Mouse (Mus musculus): ENCODE measurements around the gene Crispld2. TPM values are rescaled to one million over a fixed set of nuclear protein-coding genes. Genes with fewer than 3 reads are reported as not detected.

The Crispld2 gene
- polyA plus RNA-seq, 1 experiment from 2014 or later = 4.6 TPM

DNA sequence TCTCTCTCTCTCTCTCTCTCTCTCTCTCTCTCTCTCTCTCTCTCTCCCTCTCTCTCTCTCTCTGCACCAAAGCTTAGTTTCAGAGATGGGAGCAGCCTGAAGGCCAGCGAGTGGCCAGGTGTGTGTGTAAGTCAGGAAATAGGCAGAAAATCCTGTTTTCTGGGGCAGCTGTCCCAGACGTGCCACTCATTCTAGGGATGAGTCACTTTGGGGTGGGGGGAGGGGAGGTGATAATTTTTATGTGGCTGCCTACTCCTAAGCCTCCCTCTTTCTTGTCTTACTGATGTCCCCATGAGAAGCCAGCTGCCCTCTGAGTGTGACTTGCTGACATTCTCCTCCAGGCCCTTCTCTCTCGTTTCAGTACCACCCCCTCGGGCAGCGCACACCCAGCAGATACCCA lies 6.1 kb upstream of the Crispld2 start:
- no peak overlapping the region for H3K27ac ChIP-seq (ENCODE audit: low read depth, low read length)
- 76% methylated on average over 5 of the region's 5 CpGs for WGBS
- no peak for ATAC-seq (ENCODE audit: insufficient read depth, low FRiP score, low TSS enrichment)

DNA sequence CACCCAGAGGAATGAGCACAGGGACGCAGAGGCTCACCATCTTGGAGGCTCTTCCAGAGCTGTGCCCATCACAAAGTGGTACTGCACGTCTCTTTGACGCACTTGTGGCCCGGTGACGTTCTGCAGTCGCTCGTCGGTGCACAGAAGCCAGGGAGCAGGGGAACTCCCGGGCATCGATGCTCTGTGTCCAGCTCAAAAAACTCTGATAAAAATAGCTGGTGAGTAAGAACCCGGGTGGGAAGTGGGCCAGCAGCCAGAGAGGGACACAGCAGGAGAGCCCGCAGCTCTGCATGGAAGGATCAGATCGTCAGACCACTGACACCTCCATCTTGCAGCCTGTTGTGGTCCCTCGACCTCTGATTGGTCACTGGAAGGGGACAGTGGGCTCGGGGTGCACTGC lies 4.2 kb upstream of the Crispld2 start:
- Histone ChIP-seq H3K9ac (ENCODE audit: low read length) (no peak overlapping the region), H3K27me3 (ENCODE audit: control insufficient read depth, insufficient read depth, low read length) (peaks cover 9% of the 10 kb centered on the region), H3K4me3 (ENCODE audit: low read depth, low read length) (no peak overlapping the region), H3K36me3 (ENCODE audit: control insufficient read depth, insufficient read depth, low read length) (no peaks in the 10 kb centered on the region), H3K4me2 (ENCODE audit: low read depth) (no peak overlapping the region), H3K9me3 (ENCODE audit: control insufficient read depth, low read length) (no peaks in the 10 kb centered on the region), H3K27ac (ENCODE audit: low read depth, low read length) (no peak overlapping the region), H3K4me1 (ENCODE audit: control insufficient read depth, insufficient read depth, low read length) (no peaks in the 10 kb centered on the region)
- WGBS = 83% methylated on average over 15 of the region's 15 CpGs
- DNase-seq (ENCODE audit: low spot score) (no peak), ATAC-seq (ENCODE audit: insufficient read depth, low FRiP score, low TSS enrichment) (no peak)

More for the DNA sequence above, 6.1 kb upstream of the Crispld2 start:
- no peak overlapping the region for H3K4me3 ChIP-seq (ENCODE audit: low read depth, low read length)
- H3K9me3 ChIP-seq (ENCODE audit: control insufficient read depth, low read length) = no peaks in the 10 kb centered on the region
- H3K9ac ChIP-seq (ENCODE audit: low read length) = no peak overlapping the region
- H3K4me2 ChIP-seq (ENCODE audit: low read depth) = no peak overlapping the region
- no peaks in the 10 kb centered on the region for H3K36me3 ChIP-seq (ENCODE audit: control insufficient read depth, insufficient read depth, low read length)
- no peaks in the 10 kb centered on the region for H3K27me3 ChIP-seq (ENCODE audit: control insufficient read depth, insufficient read depth, low read length)
- no peak for DNase-seq (ENCODE audit: low spot score)
- no peaks in the 10 kb centered on the region for H3K4me1 ChIP-seq (ENCODE audit: control insufficient read depth, insufficient read depth, low read length)

DNA sequence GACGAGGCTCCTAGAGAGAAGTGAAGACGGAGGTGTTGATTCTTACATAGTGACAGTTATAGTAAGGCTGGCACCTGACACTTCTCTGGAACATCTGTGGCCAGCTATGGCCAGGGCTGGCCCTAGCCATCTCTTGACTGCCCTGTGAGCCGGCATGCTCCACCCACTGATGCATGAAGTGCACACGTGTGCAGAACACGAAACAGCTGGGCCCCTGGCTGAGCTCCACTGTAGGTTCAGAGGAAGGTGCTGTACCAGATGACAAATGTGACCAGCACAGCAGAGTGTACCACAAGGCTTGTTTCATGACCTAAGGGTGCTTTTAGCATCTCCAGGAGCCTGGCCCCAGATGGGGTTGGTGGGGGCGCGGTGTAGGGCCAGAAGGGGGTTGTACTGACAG lies 1.9 kb downstream of the Crispld2 start:
- Histone ChIP-seq H3K27ac (ENCODE audit: low read depth, low read length) (no peak overlapping the region), H3K9me3 (ENCODE audit: control insufficient read depth, low read length) (no peaks in the 10 kb centered on the region), H3K4me2 (ENCODE audit: low read depth) (no peak overlapping the region), H3K27me3 (ENCODE audit: control insufficient read depth, insufficient read depth, low read length) (peaks cover 13% of the 10 kb centered on the region), H3K9ac (ENCODE audit: low read length) (no peak overlapping the region), H3K4me1 (ENCODE audit: control insufficient read depth, insufficient read depth, low read length) (peaks cover 12% of the 10 kb centered on the region), H3K36me3 (ENCODE audit: control insufficient read depth, insufficient read depth, low read length) (no peaks in the 10 kb centered on the region), H3K4me3 (ENCODE audit: low read depth, low read length) (no peak overlapping the region)
- 52% methylated on average over 7 of the region's 7 CpGs for WGBS
- no peak for ATAC-seq (ENCODE audit: insufficient read depth, low FRiP score, low TSS enrichment)
- no peak for DNase-seq (ENCODE audit: low spot score)

DNA sequence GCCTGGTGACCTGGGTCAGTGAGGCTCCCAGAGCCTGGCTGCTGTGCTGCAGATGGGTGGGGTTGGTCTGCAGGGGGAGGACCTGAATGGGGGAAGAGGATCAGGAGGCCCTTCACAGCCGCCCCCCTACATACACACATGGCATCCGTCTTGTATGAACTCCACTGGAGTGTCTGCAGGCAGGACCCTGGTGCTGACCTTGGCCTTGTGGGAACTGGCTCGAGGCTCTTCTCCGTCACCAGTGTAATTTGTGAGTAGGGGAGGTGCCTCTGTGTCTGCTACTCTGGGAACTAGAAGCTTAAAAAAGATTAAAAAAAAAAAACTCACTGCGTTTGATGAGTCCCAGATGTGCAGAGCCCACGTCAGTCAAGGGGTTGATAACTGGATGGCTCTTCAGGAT lies 2.3 kb downstream of the Crispld2 start:
- H3K4me1 ChIP-seq (ENCODE audit: control insufficient read depth, insufficient read depth, low read length) = peaks cover 12% of the 10 kb centered on the region
- 43% methylated on average over 6 of the region's 6 CpGs for WGBS
- DNase-seq (ENCODE audit: low spot score) = no peak
- peaks cover 13% of the 10 kb centered on the region for H3K27me3 ChIP-seq (ENCODE audit: control insufficient read depth, insufficient read depth, low read length)
- ATAC-seq (ENCODE audit: insufficient read depth, low FRiP score, low TSS enrichment) = no peak
- H3K4me3 ChIP-seq (ENCODE audit: low read depth, low read length) = no peak overlapping the region
- no peak overlapping the region for H3K4me2 ChIP-seq (ENCODE audit: low read depth)
- no peak overlapping the region for H3K9ac ChIP-seq (ENCODE audit: low read length)
- no peaks in the 10 kb centered on the region for H3K36me3 ChIP-seq (ENCODE audit: control insufficient read depth, insufficient read depth, low read length)
- no peaks in the 10 kb centered on the region for H3K9me3 ChIP-seq (ENCODE audit: control insufficient read depth, low read length)
- H3K27ac ChIP-seq (ENCODE audit: low read depth, low read length) = no peak overlapping the region

DNA sequence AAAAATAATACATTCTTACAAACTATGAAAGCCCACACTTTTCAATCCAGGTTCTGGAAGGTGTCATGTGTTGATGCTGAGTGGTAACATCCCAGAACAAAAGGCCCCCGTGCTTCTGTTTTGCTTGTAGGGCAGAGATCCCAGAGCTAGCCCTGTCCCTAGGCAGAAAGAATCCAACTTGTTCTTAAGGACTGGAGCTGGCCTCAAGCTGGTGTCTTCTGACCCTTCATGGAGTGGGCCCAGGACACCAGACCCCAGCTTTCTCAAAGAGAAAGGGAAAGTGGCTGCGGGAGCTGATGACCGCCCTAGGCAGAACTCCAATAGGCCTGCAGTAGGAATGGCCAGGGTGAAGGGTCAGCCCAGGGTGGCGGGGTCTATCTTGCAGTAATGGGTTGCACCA lies 5.0 kb downstream of the Crispld2 start:
- Histone ChIP-seq H3K27me3 (ENCODE audit: control insufficient read depth, insufficient read depth, low read length) (peaks cover 8% of the 10 kb centered on the region), H3K27ac (ENCODE audit: low read depth, low read length) (no peak overlapping the region), H3K4me2 (ENCODE audit: low read depth) (no peak overlapping the region), H3K9ac (ENCODE audit: low read length) (no peak overlapping the region), H3K36me3 (ENCODE audit: control insufficient read depth, insufficient read depth, low read length) (no peaks in the 10 kb centered on the region), H3K4me1 (ENCODE audit: control insufficient read depth, insufficient read depth, low read length) (peaks cover 12% of the 10 kb centered on the region), H3K9me3 (ENCODE audit: control insufficient read depth, low read length) (no peaks in the 10 kb centered on the region), H3K4me3 (ENCODE audit: low read depth, low read length) (no peak overlapping the region)
- WGBS = 83% methylated on average over 4 of the region's 4 CpGs
- no peak for DNase-seq (ENCODE audit: low spot score)
- ATAC-seq (ENCODE audit: insufficient read depth, low FRiP score, low TSS enrichment) = no peak

DNA sequence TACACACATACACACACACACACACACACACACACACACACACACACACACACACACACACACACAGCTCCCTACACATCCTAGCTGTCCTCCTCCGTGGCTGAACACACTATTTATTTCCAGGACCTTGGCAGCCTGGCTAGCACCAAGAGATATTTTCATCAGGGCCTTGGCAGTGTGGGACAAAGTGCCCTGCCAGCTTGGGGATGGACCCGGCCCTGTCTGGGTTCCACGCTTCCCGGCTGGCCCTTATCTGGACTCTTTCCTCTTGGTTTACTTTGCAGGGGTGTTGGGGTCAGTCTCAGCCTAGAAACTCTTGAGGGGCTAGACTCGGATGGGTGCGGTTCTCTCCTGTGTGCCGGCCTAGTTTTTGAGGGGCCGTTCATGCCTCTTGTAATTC lies 8.2 kb downstream of the Crispld2 start:
- no peak overlapping the region for H3K9ac ChIP-seq (ENCODE audit: low read length)

DNA sequence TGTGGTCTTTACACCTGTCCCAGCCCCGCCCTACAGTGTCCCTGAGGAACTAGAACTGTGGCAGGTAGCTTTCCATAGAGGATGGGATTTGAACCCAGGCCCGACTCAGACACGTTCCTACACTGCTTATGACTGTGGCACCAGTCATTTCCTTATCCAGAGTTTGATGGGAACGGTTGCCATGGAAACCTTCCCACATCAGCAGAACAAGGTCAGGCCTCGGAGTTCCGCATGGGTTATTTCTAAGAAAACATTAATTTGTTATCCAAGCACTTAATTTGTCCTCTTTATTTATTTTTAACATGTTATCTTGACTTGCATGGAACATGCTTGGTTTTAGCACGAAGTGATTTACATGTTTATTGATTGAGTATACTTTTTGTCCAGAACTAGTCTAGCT lies 9.5 kb downstream of the Crispld2 start:
- H3K9me3 ChIP-seq (ENCODE audit: control insufficient read depth, low read length) = no peaks in the 10 kb centered on the region
- no peak overlapping the region for H3K27ac ChIP-seq (ENCODE audit: low read depth, low read length)
- DNase-seq (ENCODE audit: low spot score) = no peak
- H3K27me3 ChIP-seq (ENCODE audit: control insufficient read depth, insufficient read depth, low read length) = no peaks in the 10 kb centered on the region
- no peak overlapping the region for H3K9ac ChIP-seq (ENCODE audit: low read length)
- no peak for ATAC-seq (ENCODE audit: insufficient read depth, low FRiP score, low TSS enrichment)
- H3K36me3 ChIP-seq (ENCODE audit: control insufficient read depth, insufficient read depth, low read length) = no peaks in the 10 kb centered on the region
- 68% methylated on average over 7 of the region's 7 CpGs for WGBS
- H3K4me1 ChIP-seq (ENCODE audit: control insufficient read depth, insufficient read depth, low read length) = 0 out of 2 replicates have a peak, but pooled peaks cover 3% of the 10 kb centered on the region
- H3K4me3 ChIP-seq (ENCODE audit: low read depth, low read length) = no peak overlapping the region
- H3K4me2 ChIP-seq (ENCODE audit: low read depth) = no peak overlapping the region

More for the DNA sequence above, 8.2 kb downstream of the Crispld2 start:
- Histone ChIP-seq H3K4me1 (ENCODE audit: control insufficient read depth, insufficient read depth, low read length) (no peaks in the 10 kb centered on the region), H3K36me3 (ENCODE audit: control insufficient read depth, insufficient read depth, low read length) (no peaks in the 10 kb centered on the region), H3K27ac (ENCODE audit: low read depth, low read length) (no peak overlapping the region), H3K4me2 (ENCODE audit: low read depth) (no peak overlapping the region), H3K27me3 (ENCODE audit: control insufficient read depth, insufficient read depth, low read length) (no peaks in the 10 kb centered on the region), H3K4me3 (ENCODE audit: low read depth, low read length) (no peak overlapping the region), H3K9me3 (ENCODE audit: control insufficient read depth, low read length) (no peaks in the 10 kb centered on the region)
- DNase-seq (ENCODE audit: low spot score) (no peak), ATAC-seq (ENCODE audit: insufficient read depth, low FRiP score, low TSS enrichment) (no peak)
- WGBS = 71% methylated on average over 8 of the region's 8 CpGs

DNA sequence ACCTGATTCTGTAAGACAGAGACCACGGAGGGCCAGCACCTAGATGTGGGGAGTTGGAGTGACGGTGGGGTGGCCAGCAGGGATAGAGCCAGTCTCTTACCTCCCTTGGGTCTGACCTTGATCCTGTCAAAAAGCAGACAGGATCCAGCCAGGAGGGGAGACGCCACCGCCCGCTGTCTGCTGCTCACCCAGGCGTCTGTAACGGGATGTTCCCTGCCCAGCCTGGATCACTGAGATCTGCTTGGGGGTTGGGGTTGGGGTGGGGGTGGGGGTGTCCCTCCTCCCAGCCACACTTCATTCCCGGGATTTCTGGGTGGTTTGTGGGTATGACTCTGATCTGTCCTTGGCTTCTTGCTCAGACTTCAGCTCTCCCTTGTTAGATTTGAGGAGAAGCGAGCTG lies 10.1 kb downstream of the Crispld2 start:
- ATAC-seq (ENCODE audit: insufficient read depth, low FRiP score, low TSS enrichment) (no peak), DNase-seq (ENCODE audit: low spot score) (no peak)
- H3K4me3 ChIP-seq (ENCODE audit: low read depth, low read length) = no peak overlapping the region
- no peak overlapping the region for H3K9ac ChIP-seq (ENCODE audit: low read length)
- H3K27me3 ChIP-seq (ENCODE audit: control insufficient read depth, insufficient read depth, low read length) = no peaks in the 10 kb centered on the region
- H3K36me3 ChIP-seq (ENCODE audit: control insufficient read depth, insufficient read depth, low read length) = no peaks in the 10 kb centered on the region
- no peaks in the 10 kb centered on the region for H3K9me3 ChIP-seq (ENCODE audit: control insufficient read depth, low read length)
- no peak overlapping the region for H3K4me2 ChIP-seq (ENCODE audit: low read depth)
- H3K27ac ChIP-seq (ENCODE audit: low read depth, low read length) = no peak overlapping the region
- 59% methylated on average over 9 of the region's 9 CpGs for WGBS
- 0 out of 2 replicates have a peak, but pooled peaks cover 3% of the 10 kb centered on the region for H3K4me1 ChIP-seq (ENCODE audit: control insufficient read depth, insufficient read depth, low read length)

DNA sequence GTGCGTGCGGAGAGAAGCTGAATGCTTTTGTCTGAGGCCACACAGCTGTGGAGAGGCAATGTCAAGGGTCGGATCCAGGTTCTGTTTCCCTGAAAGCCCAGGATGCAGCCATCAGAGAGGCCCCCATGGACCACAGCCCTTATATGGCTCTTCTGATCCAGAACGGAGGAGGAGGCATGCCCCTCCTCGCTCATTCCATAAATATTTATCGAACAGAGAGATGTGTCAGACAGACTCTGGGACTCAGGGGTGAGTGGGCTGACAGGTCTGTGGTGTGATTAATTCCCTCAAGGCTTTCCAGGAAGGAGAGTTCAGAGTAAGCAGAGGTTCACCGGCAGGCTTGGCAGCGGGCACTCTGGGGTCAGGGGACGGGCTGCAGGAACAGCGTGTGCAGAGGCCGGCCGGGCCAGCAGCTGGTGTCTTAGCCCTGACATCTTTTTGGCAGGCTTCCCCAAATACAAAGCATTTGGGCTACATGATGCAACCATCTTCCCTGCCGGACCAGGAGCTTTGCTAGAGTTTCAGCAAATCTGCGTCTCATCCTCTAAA lies 12.0 kb downstream of the Crispld2 start:
- H3K4me2 ChIP-seq (ENCODE audit: low read depth) = no peak overlapping the region
- DNase-seq (ENCODE audit: low spot score) = peak; percentile 54
- H3K27ac ChIP-seq (ENCODE audit: low read depth, low read length) = no peak overlapping the region
- 31% methylated on average over 14 of the region's 14 CpGs for WGBS
- 0 out of 2 replicates have a peak, but pooled peaks cover 3% of the 10 kb centered on the region for H3K4me1 ChIP-seq (ENCODE audit: control insufficient read depth, insufficient read depth, low read length)
- H3K27me3 ChIP-seq (ENCODE audit: control insufficient read depth, insufficient read depth, low read length) = no peaks in the 10 kb centered on the region
- no peak for ATAC-seq (ENCODE audit: insufficient read depth, low FRiP score, low TSS enrichment)
- no peak overlapping the region for H3K4me3 ChIP-seq (ENCODE audit: low read depth, low read length)
- H3K36me3 ChIP-seq (ENCODE audit: control insufficient read depth, insufficient read depth, low read length) = no peaks in the 10 kb centered on the region
- no peaks in the 10 kb centered on the region for H3K9me3 ChIP-seq (ENCODE audit: control insufficient read depth, low read length)
- no peak overlapping the region for H3K9ac ChIP-seq (ENCODE audit: low read length)
